Mouse (Mus musculus): ENCODE measurements around the gene Pdlim4.

GRCm38 (mm10) chr11:54050205-54050604 lies 18.6 kb downstream of the Pdlim4 start:
- TF ChIP-seq CTCF (IDR thresholded peaks at IDR 0.05; ENCODE audit: low read depth) (no peak), EP300 (IDR thresholded peaks at IDR 0.05; ENCODE audit: low read depth) (no peak)

Data from liver, postnatal 0 days (tissue).